Mouse (Mus musculus): ENCODE data around the gene Gm17660. TPM values are rescaled to one million over a fixed set of nuclear protein-coding genes. Genes with fewer than 3 reads are reported as not detected.

The Gm17660 gene
- polyA plus RNA-seq, 1 experiment from 2014 or later: not detected

DNA sequence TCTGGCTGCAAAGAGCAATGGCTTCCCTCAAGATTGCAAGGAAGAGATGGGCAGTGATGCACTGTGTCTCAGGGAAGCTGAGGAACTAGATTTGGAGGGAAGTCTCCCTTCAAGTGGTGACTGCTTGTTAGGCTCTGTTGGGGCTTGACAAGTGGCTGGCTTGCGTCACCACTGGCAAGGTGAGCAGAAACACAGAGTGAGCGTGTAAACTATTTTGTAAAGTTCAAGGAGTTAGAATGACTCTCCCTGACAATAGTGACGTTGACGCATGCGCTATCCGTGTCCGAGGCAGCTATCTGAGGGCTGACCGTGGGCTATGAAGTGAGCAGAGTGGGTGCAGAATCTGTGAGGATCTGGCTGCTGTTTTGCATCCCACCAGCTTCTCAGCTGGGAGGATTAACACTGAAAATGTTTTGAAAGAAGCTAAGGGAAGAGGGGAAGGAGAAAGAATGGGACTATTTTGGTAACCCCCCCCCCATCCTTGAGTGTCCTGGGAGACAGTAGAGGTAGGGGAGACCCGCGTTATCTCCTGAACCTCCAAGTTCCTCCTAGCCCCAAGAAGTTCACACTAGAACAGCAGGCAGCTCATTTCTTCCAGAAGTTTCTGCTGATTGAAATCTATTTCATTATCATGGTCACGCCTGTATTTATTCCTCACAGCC is 18.1 kb upstream of the Gm17660 start:
- H3K36me3 ChIP-seq (ENCODE audit: control insufficient read depth, insufficient read depth): peaks cover 5% of the 10 kb centered on the region; the same call in 1 of the 2 replicates
- H3K27ac ChIP-seq (ENCODE audit: low read length): peak overlapping the region; percentile 51
- no peaks in the 10 kb centered on the region for H3K27me3 ChIP-seq (ENCODE audit: control insufficient read depth, insufficient read depth, low read length)
- no peak for ATAC-seq (replicated peaks; ENCODE audit: extremely low read depth, insufficient read depth, low FRiP score)
- H3K4me1 ChIP-seq (ENCODE audit: control insufficient read depth, insufficient read depth, low read length): peaks cover 8% of the 10 kb centered on the region
- no peak overlapping the region for H3K4me3 ChIP-seq (ENCODE audit: low read length)
- peak overlapping the region; percentile 37 for H3K4me2 ChIP-seq (ENCODE audit: low read depth, low read length)
- WGBS: 26% methylated on average over 11 of the region's 11 CpGs
- no peaks in the 10 kb centered on the region for H3K9me3 ChIP-seq (replicated peaks; ENCODE audit: control insufficient read depth, low read length)
- H3K9ac ChIP-seq (ENCODE audit: low read length): peak overlapping the region; percentile 38; the same call in 1 of the 2 replicates

DNA sequence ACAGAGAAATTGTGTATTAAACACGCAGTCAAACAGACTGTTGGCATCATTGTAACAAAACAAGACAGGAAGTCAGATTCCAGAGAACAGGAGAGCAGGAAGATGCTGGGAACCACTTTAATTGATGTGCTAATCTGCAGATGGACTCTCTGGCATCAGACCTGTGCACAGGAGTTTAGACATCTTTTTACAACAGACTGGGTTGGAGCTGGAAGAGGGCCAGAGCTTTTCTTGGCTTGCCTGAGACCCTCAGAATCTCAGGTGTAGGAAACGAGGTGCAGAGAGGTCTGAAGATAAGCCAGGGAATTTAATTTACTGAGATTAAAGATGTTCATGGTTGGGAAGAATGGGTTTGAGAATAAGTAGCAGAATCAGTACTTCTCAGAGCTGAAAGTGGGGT is 12.3 kb upstream of the Gm17660 start:
- no peak for ATAC-seq (replicated peaks; ENCODE audit: extremely low read depth, insufficient read depth, low FRiP score)
- 0 out of 2 replicates have a peak, but pooled peaks cover 2% of the 10 kb centered on the region for H3K4me1 ChIP-seq (ENCODE audit: control insufficient read depth, insufficient read depth, low read length)
- no peak overlapping the region for H3K4me2 ChIP-seq (ENCODE audit: low read depth, low read length)
- peaks cover 20% of the 10 kb centered on the region for H3K36me3 ChIP-seq (ENCODE audit: control insufficient read depth, insufficient read depth)
- H3K4me3 ChIP-seq (ENCODE audit: low read length): no peak overlapping the region
- H3K27ac ChIP-seq (ENCODE audit: low read length): no peak overlapping the region
- no peak overlapping the region for H3K9ac ChIP-seq (ENCODE audit: low read length)
- no peaks in the 10 kb centered on the region for H3K27me3 ChIP-seq (ENCODE audit: control insufficient read depth, insufficient read depth, low read length)
- WGBS: 63% methylated on average over 2 of the region's 2 CpGs
- H3K9me3 ChIP-seq (replicated peaks; ENCODE audit: control insufficient read depth, low read length): no peaks in the 10 kb centered on the region

- 83% methylated on average over 9 of the region's 9 CpGs for WGBS
Measured at GRCm38 (mm10) chr5:104085366-104085765, 8.0 kb upstream of the Gm17660 start.

DNA sequence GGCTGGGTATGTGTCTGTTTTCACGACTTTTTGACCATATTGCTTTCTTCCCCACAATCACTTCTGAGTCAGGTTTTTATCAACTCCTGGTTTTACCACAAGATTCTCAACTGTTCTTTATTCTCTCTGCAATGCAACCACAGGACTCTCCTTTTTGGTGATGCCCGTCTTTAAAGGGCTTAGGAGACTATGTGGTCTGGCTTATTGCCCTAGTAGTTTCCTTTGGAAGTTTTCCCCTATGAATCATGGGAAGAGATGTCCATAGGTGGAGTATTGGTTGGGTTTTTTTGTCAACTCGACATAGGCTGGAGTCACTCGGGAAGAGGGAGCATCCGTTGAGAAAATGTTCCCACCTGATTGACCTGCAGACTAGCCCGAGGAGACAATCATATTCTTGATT is 3.3 kb upstream of the Gm17660 start:
- Histone ChIP-seq H3K27ac (ENCODE audit: low read length) (no peak overlapping the region), H3K9ac (ENCODE audit: low read length) (no peak overlapping the region), H3K4me2 (ENCODE audit: low read depth, low read length) (no peak overlapping the region), H3K9me3 (replicated peaks; ENCODE audit: control insufficient read depth, low read length) (no peaks in the 10 kb centered on the region), H3K4me1 (ENCODE audit: control insufficient read depth, insufficient read depth, low read length) (no peaks in the 10 kb centered on the region), H3K4me3 (ENCODE audit: low read length) (no peak overlapping the region), H3K27me3 (ENCODE audit: control insufficient read depth, insufficient read depth, low read length) (no peaks in the 10 kb centered on the region), H3K36me3 (ENCODE audit: control insufficient read depth, insufficient read depth) (0 out of 2 replicates have a peak, but pooled peaks cover 3% of the 10 kb centered on the region)
- ATAC-seq (replicated peaks; ENCODE audit: extremely low read depth, insufficient read depth, low FRiP score): no peak
- WGBS: 84% methylated on average over 6 of the region's 6 CpGs

More at GRCm38 (mm10) chr5:104085366-104085765, 8.0 kb upstream of the Gm17660 start:
- H3K27me3 ChIP-seq (ENCODE audit: control insufficient read depth, insufficient read depth, low read length): no peaks in the 10 kb centered on the region
- H3K9ac ChIP-seq (ENCODE audit: low read length): no peak overlapping the region
- H3K36me3 ChIP-seq (ENCODE audit: control insufficient read depth, insufficient read depth): peaks cover 19% of the 10 kb centered on the region
- H3K27ac ChIP-seq (ENCODE audit: low read length): no peak overlapping the region
- 0 out of 2 replicates have a peak, but pooled peaks cover 2% of the 10 kb centered on the region for H3K4me1 ChIP-seq (ENCODE audit: control insufficient read depth, insufficient read depth, low read length)
- no peaks in the 10 kb centered on the region for H3K9me3 ChIP-seq (replicated peaks; ENCODE audit: control insufficient read depth, low read length)
- ATAC-seq (replicated peaks; ENCODE audit: extremely low read depth, insufficient read depth, low FRiP score): no peak
- no peak overlapping the region for H3K4me3 ChIP-seq (ENCODE audit: low read length)
- H3K4me2 ChIP-seq (ENCODE audit: low read depth, low read length): no peak overlapping the region

DNA sequence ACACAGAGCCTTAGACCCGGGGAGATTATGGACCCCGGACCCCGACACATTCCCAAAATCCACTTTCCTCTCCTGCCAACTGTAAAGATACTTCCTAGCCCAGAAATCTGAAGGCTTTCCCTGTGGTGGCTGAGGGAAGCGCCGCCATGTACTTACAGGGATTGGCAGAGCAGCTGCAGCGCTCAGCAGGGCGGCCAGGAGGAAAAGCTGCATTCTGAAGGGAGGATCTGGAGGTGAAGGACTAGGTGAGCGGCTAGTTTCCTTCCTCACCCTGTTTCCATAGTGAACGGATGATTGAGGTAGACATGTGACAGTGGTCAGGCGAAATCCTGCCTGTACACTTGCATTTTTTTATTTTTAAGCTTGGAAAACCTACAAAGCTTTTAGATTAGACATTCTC is 1.0 kb downstream of the Gm17660 start:
- WGBS: 19% methylated on average over 10 of the region's 10 CpGs
- no peak overlapping the region for H3K4me2 ChIP-seq (ENCODE audit: low read depth, low read length)
- H3K27me3 ChIP-seq (ENCODE audit: control insufficient read depth, insufficient read depth, low read length): no peaks in the 10 kb centered on the region
- no peak for ATAC-seq (replicated peaks; ENCODE audit: extremely low read depth, insufficient read depth, low FRiP score)
- H3K27ac ChIP-seq (ENCODE audit: low read length): no peak overlapping the region
- no peaks in the 10 kb centered on the region for H3K36me3 ChIP-seq (ENCODE audit: control insufficient read depth, insufficient read depth)
- H3K4me1 ChIP-seq (ENCODE audit: control insufficient read depth, insufficient read depth, low read length): no peaks in the 10 kb centered on the region
- H3K9me3 ChIP-seq (replicated peaks; ENCODE audit: control insufficient read depth, low read length): no peaks in the 10 kb centered on the region
- no peak overlapping the region for H3K9ac ChIP-seq (ENCODE audit: low read length)
- H3K4me3 ChIP-seq (ENCODE audit: low read length): no peak overlapping the region

GRCm38 (mm10) chr5:104074388-104074787 is 3.0 kb downstream of the Gm17660 start:
- H3K36me3 ChIP-seq (ENCODE audit: control insufficient read depth, insufficient read depth): no peaks in the 10 kb centered on the region
- no peak overlapping the region for H3K9ac ChIP-seq (ENCODE audit: low read length)
- peak overlapping the region; percentile 48 for H3K4me2 ChIP-seq (ENCODE audit: low read depth, low read length)
- no peaks in the 10 kb centered on the region for H3K9me3 ChIP-seq (replicated peaks; ENCODE audit: control insufficient read depth, low read length)
- H3K27ac ChIP-seq (ENCODE audit: low read length): no peak overlapping the region
- no peak overlapping the region for H3K4me3 ChIP-seq (ENCODE audit: low read length)
- H3K4me1 ChIP-seq (ENCODE audit: control insufficient read depth, insufficient read depth, low read length): no peaks in the 10 kb centered on the region
- H3K27me3 ChIP-seq (ENCODE audit: control insufficient read depth, insufficient read depth, low read length): no peaks in the 10 kb centered on the region
- ATAC-seq (replicated peaks; ENCODE audit: extremely low read depth, insufficient read depth, low FRiP score): no peak
- WGBS: 21% methylated on average over 12 of the region's 12 CpGs

DNA sequence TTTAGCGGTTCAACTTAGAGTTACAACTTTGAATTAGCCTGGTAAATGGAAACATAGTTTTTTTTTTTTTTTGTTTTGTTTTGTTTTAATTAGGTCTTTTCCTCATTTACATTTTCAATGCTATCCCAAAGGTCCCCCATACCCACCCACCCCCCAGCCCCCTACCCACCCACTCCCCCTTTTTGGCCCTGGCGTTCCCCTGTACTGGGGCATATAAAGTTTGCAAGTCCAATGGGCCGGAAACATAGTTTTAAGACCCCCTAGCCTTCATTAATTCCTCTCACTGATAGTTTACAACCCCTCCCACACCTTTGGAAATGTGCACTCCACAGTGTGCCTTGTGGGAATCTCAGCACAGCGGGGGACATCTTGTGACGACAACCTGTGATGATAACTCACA is 3.8 kb downstream of the Gm17660 start:
- no peak overlapping the region for H3K27ac ChIP-seq (ENCODE audit: low read length)
- H3K4me1 ChIP-seq (ENCODE audit: control insufficient read depth, insufficient read depth, low read length): no peaks in the 10 kb centered on the region
- no peak overlapping the region for H3K4me2 ChIP-seq (ENCODE audit: low read depth, low read length)
- WGBS: 76% methylated on average over 5 of the region's 5 CpGs
- peak; percentile 86 for ATAC-seq (replicated peaks; ENCODE audit: extremely low read depth, insufficient read depth, low FRiP score)
- no peaks in the 10 kb centered on the region for H3K27me3 ChIP-seq (ENCODE audit: control insufficient read depth, insufficient read depth, low read length)
- H3K36me3 ChIP-seq (ENCODE audit: control insufficient read depth, insufficient read depth): no peaks in the 10 kb centered on the region
- no peak overlapping the region for H3K4me3 ChIP-seq (ENCODE audit: low read length)
- no peak overlapping the region for H3K9ac ChIP-seq (ENCODE audit: low read length)
- H3K9me3 ChIP-seq (replicated peaks; ENCODE audit: control insufficient read depth, low read length): no peaks in the 10 kb centered on the region

- Histone ChIP-seq H3K27ac (ENCODE audit: low read length) (peak overlapping the region; percentile 58), H3K9ac (ENCODE audit: low read length) (no peak overlapping the region), H3K4me3 (ENCODE audit: low read length) (no peak overlapping the region), H3K27me3 (ENCODE audit: control insufficient read depth, insufficient read depth, low read length) (no peaks in the 10 kb centered on the region), H3K4me2 (ENCODE audit: low read depth, low read length) (peak overlapping the region; percentile 31; the same call in 1 of the 2 replicates), H3K36me3 (ENCODE audit: control insufficient read depth, insufficient read depth) (no peaks in the 10 kb centered on the region), H3K9me3 (replicated peaks; ENCODE audit: control insufficient read depth, low read length) (no peaks in the 10 kb centered on the region), H3K4me1 (ENCODE audit: control insufficient read depth, insufficient read depth, low read length) (no peaks in the 10 kb centered on the region)
- 32% methylated on average over 6 of the region's 8 CpGs for WGBS
- peak; percentile 92 for ATAC-seq (replicated peaks; ENCODE audit: extremely low read depth, insufficient read depth, low FRiP score)
Measured at GRCm38 (mm10) chr5:104072272-104072886, 5.0 kb downstream of the Gm17660 start.

- ATAC-seq (replicated peaks; ENCODE audit: extremely low read depth, insufficient read depth, low FRiP score): no peak
- no peaks in the 10 kb centered on the region for H3K36me3 ChIP-seq (ENCODE audit: control insufficient read depth, insufficient read depth)
- no peaks in the 10 kb centered on the region for H3K4me1 ChIP-seq (ENCODE audit: control insufficient read depth, insufficient read depth, low read length)
- no peaks in the 10 kb centered on the region for H3K9me3 ChIP-seq (replicated peaks; ENCODE audit: control insufficient read depth, low read length)
- no peak overlapping the region for H3K27ac ChIP-seq (ENCODE audit: low read length)
- WGBS: 71% methylated on average over 4 of the region's 4 CpGs
- no peaks in the 10 kb centered on the region for H3K27me3 ChIP-seq (ENCODE audit: control insufficient read depth, insufficient read depth, low read length)
- no peak overlapping the region for H3K9ac ChIP-seq (ENCODE audit: low read length)
- H3K4me2 ChIP-seq (ENCODE audit: low read depth, low read length): no peak overlapping the region
- no peak overlapping the region for H3K4me3 ChIP-seq (ENCODE audit: low read length)
Measured at GRCm38 (mm10) chr5:104071048-104071447, 6.4 kb downstream of the Gm17660 start.
